Mouse (Mus musculus): ENCODE measurements around the gene Cep350. TPM values are rescaled to one million over a fixed set of nuclear protein-coding genes. Genes with fewer than 3 reads are reported as not detected.

Gene Cep350
- polyA plus RNA-seq, 1 experiment = 10.9 TPM

DNA sequence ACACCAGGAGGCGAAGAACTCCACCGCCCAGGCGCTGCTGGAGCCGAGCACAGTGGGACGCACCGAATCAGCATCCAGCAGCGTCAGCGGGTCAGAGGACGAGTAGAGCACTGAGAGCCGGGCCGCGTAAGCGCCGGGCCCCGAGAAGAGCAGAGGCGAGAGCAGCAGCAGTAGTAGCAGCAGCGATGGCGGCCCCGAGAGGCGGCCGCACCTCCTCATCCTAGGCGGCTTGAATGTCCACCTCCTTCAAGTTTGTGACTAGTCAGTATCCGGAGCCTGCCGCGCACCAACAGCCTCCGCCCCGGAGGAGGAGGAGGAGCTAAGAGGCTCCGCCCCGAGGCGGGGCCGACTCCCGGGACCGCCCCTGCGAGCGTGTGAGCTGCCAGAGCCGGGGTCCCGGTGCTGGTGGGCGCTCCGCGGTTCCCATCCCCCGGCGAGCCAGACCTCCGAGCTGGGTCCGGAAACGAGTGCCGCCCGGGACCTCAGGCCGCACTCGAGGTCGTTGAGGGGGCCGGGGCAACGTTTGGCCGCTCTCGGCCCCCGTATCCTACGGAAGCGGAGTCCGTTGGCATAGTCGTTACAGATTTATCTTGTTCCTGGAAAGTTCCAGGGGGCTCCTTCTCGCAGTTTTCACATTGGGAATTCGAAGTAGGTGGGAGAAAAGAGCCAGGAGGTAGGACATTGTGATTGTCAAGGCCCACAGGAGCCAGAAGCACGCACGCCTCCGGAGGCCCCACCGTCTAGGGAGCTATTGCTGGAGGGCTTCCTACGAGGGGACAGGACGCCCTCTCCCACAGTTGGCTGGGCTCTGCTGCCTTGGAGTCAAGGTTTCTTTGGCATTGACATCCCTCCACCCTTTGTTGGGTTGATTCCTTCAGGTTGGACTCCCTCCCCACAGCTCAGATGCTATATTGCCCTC, 160.2 kb downstream of the Cep350 start, which contains the start of gene Qsox1:
Qsox1 (minus strand) TSS at position 309 of the 919 bp plus-strand sequence.
- TF ChIP-seq CTCF (IDR thresholded peaks at IDR 0.05; ENCODE audit: extremely low read depth, insufficient read depth, low read length) = no peak
- peak; percentile 80; the same call in 1 of the 2 replicates for TF ChIP-seq POLR2A (IDR thresholded peaks at IDR 0.05; ENCODE audit: extremely low read depth, insufficient read depth, low read length)
- no peaks in the 10 kb centered on the region; the same call in 1 of the 2 replicates for H3K4me1 ChIP-seq (ENCODE audit: control insufficient read depth, insufficient read depth, low read length)
- peak within 1 kb of the TSS; percentile 79 for H3K4me3 ChIP-seq (ENCODE audit: insufficient read depth, low read length)
- no peak within 1 kb of the TSS for H3K27ac ChIP-seq (ENCODE audit: insufficient read depth, low read length)

DNA sequence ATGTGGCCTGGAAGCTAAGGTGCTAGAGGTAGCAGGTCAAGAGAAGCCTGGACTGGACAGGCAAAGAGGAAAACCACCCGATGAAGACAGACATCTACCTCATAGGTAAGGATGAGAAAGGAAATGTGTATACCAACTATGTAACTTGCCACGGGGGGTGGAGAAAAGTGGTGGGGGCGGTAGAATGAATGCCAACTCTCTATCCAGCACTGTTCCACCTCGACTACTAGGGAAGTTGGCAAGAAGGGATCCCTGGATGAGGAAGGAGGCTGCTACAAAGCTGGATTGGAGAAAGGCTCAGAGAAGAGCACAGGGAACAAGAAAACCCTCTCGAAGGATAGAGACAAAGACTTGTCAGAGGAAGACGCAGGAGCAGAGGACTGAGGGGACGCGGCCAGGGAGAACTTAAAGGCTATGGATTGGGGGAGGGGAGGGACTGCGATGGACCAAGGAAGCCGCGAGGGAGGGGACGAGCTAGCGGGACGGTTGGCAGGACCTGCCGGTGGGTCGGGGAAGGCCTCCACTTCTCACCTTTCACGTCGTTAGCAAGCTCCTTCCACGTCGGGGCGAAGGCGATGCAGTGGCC, 161.0 kb downstream of the Cep350 start:
- Histone ChIP-seq H3K4me1 (ENCODE audit: control insufficient read depth, insufficient read depth, low read length) (no peaks in the 10 kb centered on the region; the same call in 1 of the 2 replicates), H3K27ac (ENCODE audit: insufficient read depth, low read length) (no peak overlapping the region), H3K4me3 (ENCODE audit: insufficient read depth, low read length) (peak overlapping the region; percentile 79)
- TF ChIP-seq CTCF (IDR thresholded peaks at IDR 0.05; ENCODE audit: extremely low read depth, insufficient read depth, low read length) (no peak), POLR2A (IDR thresholded peaks at IDR 0.05; ENCODE audit: extremely low read depth, insufficient read depth, low read length) (no peak)

DNA sequence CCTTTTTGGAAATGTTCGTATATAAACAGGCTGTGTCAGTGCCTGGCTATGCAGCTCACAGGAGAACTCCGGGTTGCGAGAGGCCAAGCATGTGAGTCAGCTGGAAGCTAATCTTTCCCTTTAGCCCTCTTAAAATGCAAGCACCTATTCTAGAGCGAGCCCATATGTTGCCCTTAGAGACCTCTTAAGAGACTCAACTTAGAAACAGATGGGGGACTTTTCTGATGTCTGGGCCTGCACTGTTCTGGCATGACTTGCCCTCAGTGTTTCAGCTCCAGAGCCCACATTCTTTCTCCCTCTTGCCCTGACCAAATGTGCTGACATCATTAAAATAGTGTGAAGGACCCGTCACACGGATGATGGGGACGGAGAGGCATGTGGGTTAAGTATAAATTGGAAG, 162.4 kb downstream of the Cep350 start:
- TF ChIP-seq CTCF (IDR thresholded peaks at IDR 0.05; ENCODE audit: extremely low read depth, insufficient read depth, low read length) = no peak
- TF ChIP-seq POLR2A (IDR thresholded peaks at IDR 0.05; ENCODE audit: extremely low read depth, insufficient read depth, low read length) = no peak
- Histone ChIP-seq H3K4me1 (ENCODE audit: control insufficient read depth, insufficient read depth, low read length) (no peaks in the 10 kb centered on the region; the same call in 1 of the 2 replicates), H3K27ac (ENCODE audit: insufficient read depth, low read length) (no peak overlapping the region), H3K4me3 (ENCODE audit: insufficient read depth, low read length) (no peak overlapping the region)

DNA sequence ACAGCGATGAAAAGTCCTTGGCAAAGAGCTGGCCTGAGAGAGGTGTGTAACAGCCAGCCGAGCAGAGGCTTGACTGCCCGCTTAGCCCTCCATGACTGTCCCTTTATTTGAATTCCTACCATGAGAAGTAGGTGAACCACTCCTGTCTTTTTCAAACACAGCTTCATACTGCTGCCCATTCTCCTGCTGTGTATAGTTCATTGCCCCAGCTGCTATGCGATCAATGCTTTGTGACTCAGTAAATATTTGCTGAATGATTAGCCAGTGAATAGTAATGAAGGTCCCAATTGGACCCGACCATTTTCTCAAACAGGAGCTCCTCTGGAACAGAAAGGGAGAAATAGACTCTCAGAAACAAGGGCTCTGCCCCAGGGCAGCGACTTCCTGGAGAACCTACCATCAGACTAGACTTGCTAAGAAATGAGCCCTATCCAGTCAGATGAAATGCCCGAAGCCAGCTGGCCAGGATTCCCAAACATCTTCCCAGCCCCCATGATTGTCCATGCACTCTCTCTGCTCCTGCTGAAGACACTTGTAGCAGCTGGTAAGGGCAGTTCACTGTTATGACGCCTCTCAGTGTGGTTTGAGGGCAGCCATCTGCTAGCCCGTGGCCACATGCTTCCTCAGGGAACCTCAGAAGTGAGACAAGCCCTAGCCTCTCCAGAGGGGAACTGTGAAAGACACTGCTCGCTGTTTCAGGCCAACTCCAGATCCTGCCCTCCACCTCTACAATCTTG, 163.2 kb downstream of the Cep350 start:
- no peak overlapping the region for H3K4me3 ChIP-seq (ENCODE audit: insufficient read depth, low read length)
- no peak for TF ChIP-seq CTCF (IDR thresholded peaks at IDR 0.05; ENCODE audit: extremely low read depth, insufficient read depth, low read length)
- no peak for TF ChIP-seq POLR2A (IDR thresholded peaks at IDR 0.05; ENCODE audit: extremely low read depth, insufficient read depth, low read length)
- no peaks in the 10 kb centered on the region; the same call in 1 of the 2 replicates for H3K4me1 ChIP-seq (ENCODE audit: control insufficient read depth, insufficient read depth, low read length)
- no peak overlapping the region for H3K27ac ChIP-seq (ENCODE audit: insufficient read depth, low read length)

DNA sequence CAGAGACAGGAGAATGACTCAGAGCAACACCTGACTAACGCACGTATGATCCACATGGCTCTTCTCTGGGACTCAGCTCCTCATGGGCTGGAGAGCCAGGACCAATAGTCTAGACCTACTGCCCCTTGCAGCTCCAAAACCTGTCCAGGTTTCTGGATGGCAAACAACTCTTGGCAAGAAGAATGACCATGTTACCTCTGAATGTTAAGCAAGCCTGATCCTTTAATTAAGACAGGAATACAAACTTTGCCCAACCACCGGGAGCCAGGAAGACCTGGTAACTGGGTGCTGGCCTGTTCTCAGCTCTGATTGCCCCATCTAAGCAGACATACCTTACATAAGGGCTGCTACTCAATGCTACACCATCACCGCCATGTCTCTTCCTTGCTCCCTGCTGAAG, 164.8 kb downstream of the Cep350 start:
- no peak overlapping the region for H3K27ac ChIP-seq (ENCODE audit: insufficient read depth, low read length)
- TF ChIP-seq POLR2A (IDR thresholded peaks at IDR 0.05; ENCODE audit: extremely low read depth, insufficient read depth, low read length) = no peak
- no peak for TF ChIP-seq CTCF (IDR thresholded peaks at IDR 0.05; ENCODE audit: extremely low read depth, insufficient read depth, low read length)
- no peaks in the 10 kb centered on the region; the same call in 1 of the 2 replicates for H3K4me1 ChIP-seq (ENCODE audit: control insufficient read depth, insufficient read depth, low read length)

DNA sequence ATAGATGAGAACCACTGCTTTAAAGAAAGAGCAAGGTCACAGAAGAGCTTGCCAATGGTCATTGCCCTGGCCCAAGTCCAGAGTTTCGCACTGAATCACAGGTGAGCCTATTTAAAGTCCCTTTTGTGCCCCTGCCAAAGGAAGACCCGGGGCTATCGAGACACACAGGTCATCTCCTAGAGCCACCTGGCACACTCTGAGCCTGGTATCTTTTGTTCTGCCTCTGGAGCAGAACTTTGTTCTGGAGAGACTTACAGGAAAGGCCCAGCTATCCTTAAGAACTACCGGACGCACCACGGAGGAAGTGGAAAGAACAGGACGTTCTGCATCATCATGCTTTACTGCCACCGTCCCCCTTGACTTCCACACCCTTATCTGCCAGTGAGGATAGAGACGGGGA, 167.4 kb downstream of the Cep350 start:
- Histone ChIP-seq H3K4me3 (ENCODE audit: insufficient read depth, low read length) (no peak overlapping the region), H3K4me1 (ENCODE audit: control insufficient read depth, insufficient read depth, low read length) (no peaks in the 10 kb centered on the region), H3K27ac (ENCODE audit: insufficient read depth, low read length) (no peak overlapping the region)
- TF ChIP-seq POLR2A (IDR thresholded peaks at IDR 0.05; ENCODE audit: extremely low read depth, insufficient read depth, low read length) (no peak), CTCF (IDR thresholded peaks at IDR 0.05; ENCODE audit: extremely low read depth, insufficient read depth, low read length) (no peak)

More for the DNA sequence above, 164.8 kb downstream of the Cep350 start:
- H3K4me3 ChIP-seq (ENCODE audit: insufficient read depth, low read length) = no peak overlapping the region

DNA sequence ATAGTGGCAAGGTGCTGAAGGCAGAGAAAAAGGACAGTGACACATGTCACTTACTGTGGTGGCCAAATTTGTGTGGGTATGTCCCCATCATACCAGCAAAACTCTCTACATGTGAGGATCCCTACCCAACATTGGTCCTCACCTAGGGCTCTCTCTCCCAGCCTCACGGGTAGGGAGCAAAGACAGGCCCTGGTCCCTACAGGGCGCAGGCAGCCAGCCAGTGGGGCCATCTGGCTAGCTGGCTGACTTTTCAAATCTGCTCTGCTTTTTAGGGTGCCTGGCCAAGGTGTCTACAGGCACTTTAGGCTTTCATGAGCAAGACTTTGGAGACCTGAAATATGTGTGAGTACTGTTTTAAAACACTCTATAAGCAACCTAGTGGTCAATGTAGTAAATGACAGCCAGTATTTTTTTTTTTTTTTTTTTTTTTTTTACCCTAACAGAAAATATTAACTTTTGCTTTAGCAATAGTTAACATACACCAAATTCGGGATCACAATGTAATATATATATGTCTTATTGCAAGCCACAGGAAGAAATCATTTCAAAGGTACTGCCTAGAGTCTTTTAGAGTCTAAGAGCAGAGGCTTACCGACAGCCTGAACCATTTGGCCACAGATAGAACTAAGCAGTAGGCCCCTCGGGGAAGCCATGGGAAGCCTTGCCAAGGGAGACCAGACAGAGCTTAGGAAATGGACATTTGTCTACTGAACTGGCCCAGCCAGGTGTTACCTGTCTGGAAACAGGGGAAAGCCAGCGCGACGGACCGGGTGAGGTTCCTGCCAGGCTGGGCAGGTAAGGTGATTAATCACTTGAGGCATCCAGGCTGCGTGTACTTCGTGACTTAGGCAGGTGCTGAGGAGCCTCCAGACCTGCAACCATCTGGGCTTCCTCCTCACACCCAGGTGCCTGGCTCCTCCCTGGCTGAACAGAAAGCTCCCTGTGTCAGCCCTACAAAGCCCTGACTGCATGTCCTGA, 171.8 kb downstream of the Cep350 start:
- TF ChIP-seq CTCF (IDR thresholded peaks at IDR 0.05; ENCODE audit: extremely low read depth, insufficient read depth, low read length) (no peak), POLR2A (IDR thresholded peaks at IDR 0.05; ENCODE audit: extremely low read depth, insufficient read depth, low read length) (no peak)
- Histone ChIP-seq H3K4me3 (ENCODE audit: insufficient read depth, low read length) (no peak overlapping the region), H3K4me1 (ENCODE audit: control insufficient read depth, insufficient read depth, low read length) (no peaks in the 10 kb centered on the region), H3K27ac (ENCODE audit: insufficient read depth, low read length) (no peak overlapping the region)

DNA sequence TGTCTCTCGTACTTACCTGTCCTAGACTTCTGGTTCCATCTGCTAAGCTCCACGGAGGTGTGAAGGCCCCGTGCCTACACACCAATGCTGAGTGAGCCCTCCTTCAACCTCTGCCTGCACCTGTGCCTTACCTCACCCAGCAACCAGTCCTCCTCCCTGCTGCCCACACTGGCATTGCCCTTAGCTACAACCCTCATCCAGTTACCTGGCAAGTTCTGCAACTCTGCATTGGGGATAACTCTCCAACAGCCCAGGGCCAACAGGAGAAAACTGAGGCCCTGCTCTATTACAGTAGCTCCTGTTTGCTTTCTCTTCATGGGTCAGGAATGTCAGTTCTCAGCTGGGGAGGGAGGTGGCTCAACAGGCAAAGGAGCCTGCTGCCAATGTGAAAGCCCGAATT, 175.1 kb downstream of the Cep350 start:
- Histone ChIP-seq H3K4me3 (ENCODE audit: insufficient read depth, low read length) (no peak overlapping the region), H3K4me1 (ENCODE audit: control insufficient read depth, insufficient read depth, low read length) (no peaks in the 10 kb centered on the region), H3K27ac (ENCODE audit: insufficient read depth, low read length) (no peak overlapping the region)
- no peak for TF ChIP-seq POLR2A (IDR thresholded peaks at IDR 0.05; ENCODE audit: extremely low read depth, insufficient read depth, low read length)
- no peak for TF ChIP-seq CTCF (IDR thresholded peaks at IDR 0.05; ENCODE audit: extremely low read depth, insufficient read depth, low read length)

Measured in cortical plate, adult 2 months (tissue).